Comparison of ENCODE assay signal across 19 mouse cellular contexts in genomic region chr4:81960552-81961534, GRCm38 (mm10).
DNase-seq lines count a peak whose midpoint lies in the region; ATAC-seq lines count a peak whose summit lies in the region.
"Had no signal": no experiment of that assay in that cellular context is flagged by ENCODE, and none has a peak within 500 bp of the region (broad histone marks: within the 10 kb centered on the region; RNA-seq: fewer than 3 reads in every experiment).

No protein-coding gene starts in this region.

- 0 out of 2 replicates have a peak, but pooled peaks cover 4% of the 10 kb centered on the region for H3K4me1 ChIP-seq in midbrain, embryonic 15.5 days
- no peaks in the 10 kb centered on the region for H3K4me1 ChIP-seq in midbrain, embryonic 11.5 days (ENCODE audit: control insufficient read depth, insufficient read depth, low read length)

- H3K27ac ChIP-seq in midbrain, embryonic 15.5 days: no peak overlapping the region
- H3K27ac ChIP-seq in midbrain, embryonic 11.5 days (ENCODE audit: low read depth, low read length): no peak overlapping the region
- H3K27ac ChIP-seq: gastrocnemius, adult 2 months; heart, adult 2 months; kidney, postnatal 0 days; limb, embryonic 15.5 days; midbrain, embryonic 12.5 days had no signal

- no peaks in the 10 kb centered on the region for H3K27me3 ChIP-seq in midbrain, embryonic 15.5 days (replicated peaks)
- H3K27me3 ChIP-seq in midbrain, embryonic 11.5 days (ENCODE audit: control insufficient read depth, insufficient read depth, low read length): no peaks in the 10 kb centered on the region
- H3K27me3 ChIP-seq: limb, embryonic 15.5 days; midbrain, embryonic 12.5 days had no signal

- H3K36me3 ChIP-seq in midbrain, embryonic 15.5 days (replicated peaks): no peaks in the 10 kb centered on the region
- no peaks in the 10 kb centered on the region for H3K36me3 ChIP-seq in midbrain, embryonic 11.5 days (ENCODE audit: control insufficient read depth, insufficient read depth, low read length)
- H3K36me3 ChIP-seq: limb, embryonic 15.5 days; midbrain, embryonic 12.5 days had no signal

- intact Hi-C loops in heart, postnatal 14 days (cut with DNase I): loop anchor here (5.0 kb wide), 1 partner anchor 156 kb away; no protein-coding TSS in a partner anchor

- H3K4me2 ChIP-seq in midbrain, embryonic 15.5 days: no peak overlapping the region
- no peak overlapping the region for H3K4me2 ChIP-seq in midbrain, embryonic 11.5 days
- H3K4me2 ChIP-seq: limb, embryonic 15.5 days; midbrain, embryonic 12.5 days had no signal

- no peak for DNase-seq in cerebellum, postnatal 4 days (ENCODE audit: low spot score in 2 of 2)
- no peak for DNase-seq in midbrain, embryonic 11.5 days (ENCODE audit: low spot score, missing footprints)
- DNase-seq in cerebellum, postnatal 36 days: peak; percentile 46 to 50
- no peak for DNase-seq in heart, postnatal 4 days
- DNase-seq in heart, adult 9 months (ENCODE audit: low spot score in 2 of 2): no peak
- DNase-seq in heart, postnatal 14 days: no peak
- DNase-seq: adrenal gland, postnatal 10 days; gastrocnemius, adult 2 months; heart, adult 2 months; heart, postnatal 36 days; liver, postnatal 0 days; lung, postnatal 36 days; thymus, postnatal 4 days had no signal

- WGBS in midbrain, embryonic 15.5 days: 60% methylated on average over 16 of the region's 16 CpGs
- WGBS in midbrain, embryonic 11.5 days: 72% methylated on average over 16 of the region's 16 CpGs

- H3K9me3 ChIP-seq in midbrain, embryonic 15.5 days: peaks cover 2% of the 10 kb centered on the region; the same call in 1 of the 2 replicates
- no peaks in the 10 kb centered on the region for H3K9me3 ChIP-seq in midbrain, embryonic 11.5 days (ENCODE audit: control insufficient read depth, low read length)
- H3K9me3 ChIP-seq: limb, embryonic 15.5 days; midbrain, embryonic 12.5 days had no signal

- H3K9ac ChIP-seq in midbrain, embryonic 15.5 days: no peak overlapping the region
- no peak overlapping the region for H3K9ac ChIP-seq in midbrain, embryonic 11.5 days (ENCODE audit: low read length)
- H3K9ac ChIP-seq: limb, embryonic 15.5 days; liver, postnatal 0 days; midbrain, embryonic 12.5 days had no signal

- H3K4me3 ChIP-seq in midbrain, embryonic 15.5 days: no peak overlapping the region
- H3K4me3 ChIP-seq in midbrain, embryonic 11.5 days (ENCODE audit: low read depth, low read length): no peak overlapping the region
- H3K4me3 ChIP-seq: gastrocnemius, adult 2 months; heart, adult 2 months; limb, embryonic 15.5 days; midbrain, embryonic 12.5 days had no signal

- 0 out of 2 replicates have a peak, but pooled peaks have one; percentile 52 for ATAC-seq in cerebellum, adult (ENCODE audit: insufficient number of reproducible peaks, low FRiP score, low TSS enrichment)
- peak; percentile 39; the same call in 1 of the 2 replicates for ATAC-seq in midbrain, embryonic 15.5 days (replicated peaks)
- ATAC-seq in midbrain, embryonic 11.5 days (ENCODE audit: low FRiP score): no peak
- ATAC-seq: intestine, embryonic 16.5 days; liver, postnatal 0 days had no signal

Comparison
In these comparisons a context has a peak if more than half of its experiments do, and no peak if none do; other contexts are left out.
1. DNase-seq: peak in cerebellum, postnatal 36 days (2 of 2); none in cerebellum, postnatal 4 days (0 of 2), midbrain, embryonic 11.5 days (single experiment), heart, postnatal 4 days (single experiment), heart, adult 9 months (0 of 2) and heart, postnatal 14 days (0 of 2).